Mouse (Mus musculus): ENCODE data around the gene Khdc3. TPM values are rescaled to one million over a fixed set of nuclear protein-coding genes. Genes with fewer than 3 reads are reported as not detected.
"Not testable (repeated sequence)": the region's sequence is repeated elsewhere in the genome, so short reads cannot be mapped to it uniquely, and the experiment has no call there.

The Khdc3 gene
- polyA plus RNA-seq, 1 experiment, result 2.2 TPM

DNA sequence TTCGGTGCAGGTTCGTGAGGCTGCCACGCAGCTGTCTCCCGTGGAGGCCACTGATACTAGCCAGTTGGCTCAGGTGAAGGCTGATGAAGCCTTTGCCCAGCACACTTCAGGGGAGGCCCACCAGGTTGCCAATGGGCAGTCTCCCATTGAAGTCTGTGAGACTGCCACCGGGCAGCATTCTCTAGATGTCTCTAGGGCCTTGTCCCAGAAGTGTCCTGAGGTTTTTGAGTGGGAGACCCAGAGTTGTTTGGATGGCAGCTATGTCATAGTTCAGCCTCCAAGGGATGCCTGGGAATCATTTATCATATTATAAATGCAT is 2.2 kb downstream of the Khdc3 start:
- Histone ChIP-seq H3K36me3 (ENCODE audit: control insufficient read depth, insufficient read depth, low read length) (no peaks in the 10 kb centered on the region), H3K27me3 (ENCODE audit: control insufficient read depth, insufficient read depth, low read length) (no peaks in the 10 kb centered on the region; the same call in 1 of the 2 replicates), H3K4me3 (ENCODE audit: control insufficient read depth, insufficient read depth, low read length) (no peak overlapping the region), H3K27ac (ENCODE audit: control insufficient read depth, insufficient read depth, low read length) (no peak overlapping the region), H3K4me1 (replicated peaks; ENCODE audit: control insufficient read depth, insufficient read depth, low read length) (peaks cover 4% of the 10 kb centered on the region; the same call in 1 of the 2 replicates)
- no peak for DNase-seq
- TF ChIP-seq POLR2A (IDR thresholded peaks at IDR 0.05; ENCODE audit: control insufficient read depth, extremely low read depth, insufficient read depth, low read length, poor library complexity) (no peak), CTCF (IDR thresholded peaks at IDR 0.05; ENCODE audit: borderline replicate concordance, control insufficient read depth, extremely low read depth, insufficient read depth, low read length, poor library complexity) (no peak)
- 64% methylated on average over 5 of the region's 5 CpGs for WGBS

DNA sequence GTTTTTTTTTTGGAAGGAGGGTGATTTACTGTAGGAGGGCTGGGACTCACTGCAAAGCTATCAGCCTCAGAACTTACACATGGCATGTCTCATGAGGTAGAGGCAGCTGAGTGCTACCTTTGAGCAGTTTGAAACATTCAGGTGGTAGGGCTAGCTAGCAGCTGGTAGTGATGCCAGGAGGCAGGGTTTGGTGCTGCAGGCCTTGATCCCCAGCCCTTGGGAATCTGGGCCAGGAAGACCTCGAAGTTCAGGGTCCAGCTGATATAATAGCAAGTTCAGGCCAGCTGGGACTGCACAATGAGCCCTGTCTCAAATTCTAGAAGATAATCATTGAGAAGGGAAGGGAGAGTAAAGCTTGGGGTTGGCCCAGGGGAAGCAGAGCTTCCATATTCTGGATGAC is 3.5 kb downstream of the Khdc3 start:
- Histone ChIP-seq H3K4me3 (ENCODE audit: control insufficient read depth, insufficient read depth, low read length) (no peak overlapping the region), H3K4me1 (replicated peaks; ENCODE audit: control insufficient read depth, insufficient read depth, low read length) (peaks cover 4% of the 10 kb centered on the region; the same call in 1 of the 2 replicates), H3K36me3 (ENCODE audit: control insufficient read depth, insufficient read depth, low read length) (no peaks in the 10 kb centered on the region), H3K27me3 (ENCODE audit: control insufficient read depth, insufficient read depth, low read length) (no peaks in the 10 kb centered on the region; the same call in 1 of the 2 replicates), H3K27ac (ENCODE audit: control insufficient read depth, insufficient read depth, low read length) (no peak overlapping the region)
- no peak for DNase-seq
- TF ChIP-seq POLR2A (IDR thresholded peaks at IDR 0.05; ENCODE audit: control insufficient read depth, extremely low read depth, insufficient read depth, low read length, poor library complexity) (no peak), CTCF (IDR thresholded peaks at IDR 0.05; ENCODE audit: borderline replicate concordance, control insufficient read depth, extremely low read depth, insufficient read depth, low read length, poor library complexity) (no peak)
- 75% methylated on average over 1 of the region's 1 CpGs for WGBS

DNA sequence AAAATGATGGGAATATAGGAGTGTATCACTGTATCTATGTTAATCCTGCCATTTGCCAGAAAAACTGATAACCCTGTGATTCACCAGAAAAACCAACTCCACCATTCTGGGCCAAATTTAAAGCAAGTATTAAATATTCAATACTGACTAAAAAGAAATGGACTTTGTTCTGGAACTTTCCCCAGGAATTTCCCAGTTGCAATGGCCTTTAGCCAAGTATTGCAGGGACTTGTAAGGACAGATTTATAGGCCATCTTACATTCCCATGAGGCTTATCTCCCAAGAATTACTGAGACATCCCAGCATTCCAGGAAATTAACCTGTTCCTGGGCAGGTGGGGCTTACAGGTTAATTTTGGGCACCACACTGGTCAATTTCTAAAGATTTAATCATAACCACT is 4.1 kb downstream of the Khdc3 start:
- TF ChIP-seq POLR2A (IDR thresholded peaks at IDR 0.05; ENCODE audit: control insufficient read depth, extremely low read depth, insufficient read depth, low read length, poor library complexity) (no peak), CTCF (IDR thresholded peaks at IDR 0.05; ENCODE audit: borderline replicate concordance, control insufficient read depth, extremely low read depth, insufficient read depth, low read length, poor library complexity) (no peak)
- no peaks in the 10 kb centered on the region for H3K36me3 ChIP-seq (ENCODE audit: control insufficient read depth, insufficient read depth, low read length)

DNA sequence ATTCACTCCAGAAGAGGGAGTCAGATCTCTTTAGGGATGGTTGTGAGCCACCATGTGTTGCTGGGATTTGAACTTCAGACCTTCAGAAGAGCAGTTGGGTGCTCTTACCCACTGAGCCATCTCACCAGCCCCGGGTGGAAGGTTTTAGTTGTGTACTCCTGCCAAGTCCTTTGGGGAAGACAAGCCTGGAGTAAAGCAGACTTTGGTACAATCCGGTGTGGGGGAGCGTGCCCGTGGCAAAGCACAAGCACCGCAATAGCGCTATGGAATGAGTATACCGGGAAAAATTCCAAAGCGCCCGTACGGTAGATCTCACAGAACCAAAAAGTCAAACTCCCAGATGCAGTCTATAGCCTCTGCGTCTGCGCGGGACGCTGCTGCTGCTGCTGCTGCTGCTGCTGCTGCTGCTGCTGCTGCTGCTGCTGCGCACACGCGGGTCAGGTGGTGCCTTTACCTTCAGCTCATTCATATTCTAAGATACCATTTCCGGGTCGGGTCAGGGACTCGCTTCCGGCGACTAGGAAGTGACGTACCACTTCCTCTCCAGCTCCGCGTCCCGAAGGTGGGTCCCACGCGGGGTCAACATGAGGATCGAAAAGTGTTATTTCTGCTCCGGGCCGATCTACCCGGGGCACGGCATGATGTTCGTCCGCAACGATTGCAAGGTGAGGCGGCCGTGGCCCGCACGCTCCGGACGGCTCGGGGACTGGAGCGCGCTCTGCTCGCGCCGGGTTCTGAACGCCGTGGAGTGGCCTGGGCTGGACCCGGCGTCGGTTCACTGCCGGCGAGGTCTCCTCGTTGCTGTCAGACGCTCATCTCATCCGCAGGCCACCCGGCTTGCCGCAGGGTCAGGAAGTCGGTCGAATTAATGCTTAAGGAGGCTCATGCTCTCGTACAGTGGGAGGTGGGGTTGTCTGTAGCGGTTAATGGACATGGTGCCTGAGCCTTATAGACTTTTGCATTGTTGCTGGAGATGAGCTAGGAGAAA is 11.6 kb downstream of the Khdc3 start, which contains the start of gene Rsl24d1:
TSS of gene Rsl24d1 (plus strand) at position 508 of the 988 bp plus-strand sequence.
- H3K36me3 ChIP-seq (ENCODE audit: control insufficient read depth, insufficient read depth, low read length), result peaks cover 22% of the 10 kb centered on the region
- H3K27ac ChIP-seq (ENCODE audit: control insufficient read depth, insufficient read depth, low read length), result peak within 1 kb of the TSS; percentile 48; the same call in 1 of the 2 replicates
- peak; percentile 82 for DNase-seq
- WGBS, result under 1% methylated on average over 64 of the region's 64 CpGs
- TF ChIP-seq POLR2A (IDR thresholded peaks at IDR 0.05; ENCODE audit: control insufficient read depth, extremely low read depth, insufficient read depth, low read length, poor library complexity), result peak; percentile 61
- no peak for TF ChIP-seq CTCF (IDR thresholded peaks at IDR 0.05; ENCODE audit: borderline replicate concordance, control insufficient read depth, extremely low read depth, insufficient read depth, low read length, poor library complexity)
- H3K4me1 ChIP-seq (replicated peaks; ENCODE audit: control insufficient read depth, insufficient read depth, low read length), result peaks cover 8% of the 10 kb centered on the region
- H3K27me3 ChIP-seq (ENCODE audit: control insufficient read depth, insufficient read depth, low read length), result no peaks in the 10 kb centered on the region
- H3K4me3 ChIP-seq (ENCODE audit: control insufficient read depth, insufficient read depth, low read length), result peak within 1 kb of the TSS; percentile 98

More for the DNA sequence above, 4.1 kb downstream of the Khdc3 start:
- Histone ChIP-seq H3K4me3 (ENCODE audit: control insufficient read depth, insufficient read depth, low read length) (no peak overlapping the region), H3K27me3 (ENCODE audit: control insufficient read depth, insufficient read depth, low read length) (no peaks in the 10 kb centered on the region; the same call in 1 of the 2 replicates), H3K4me1 (replicated peaks; ENCODE audit: control insufficient read depth, insufficient read depth, low read length) (peaks cover 4% of the 10 kb centered on the region; the same call in 1 of the 2 replicates), H3K27ac (ENCODE audit: control insufficient read depth, insufficient read depth, low read length) (no peak overlapping the region)
- DNase-seq, result no peak

DNA sequence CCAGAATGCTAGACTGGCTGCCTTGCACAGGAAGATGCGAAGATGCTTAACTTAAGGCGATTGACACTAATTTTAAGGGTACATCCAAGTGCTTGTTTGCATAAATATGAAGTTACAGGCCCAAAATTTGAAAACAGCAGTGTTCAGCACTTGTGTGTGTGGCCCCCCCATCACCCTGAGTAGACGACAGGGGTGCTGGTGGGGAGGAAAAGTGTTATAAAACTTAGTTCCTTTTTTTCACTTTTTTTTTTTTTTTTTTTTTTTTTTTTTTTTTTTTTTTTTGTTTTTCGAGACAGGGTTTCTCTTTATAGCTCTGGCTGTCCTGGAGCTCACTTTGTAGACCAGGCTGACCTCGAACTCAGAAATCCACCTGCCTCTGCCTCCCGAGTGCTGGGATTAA is 15.1 kb downstream of the Khdc3 start:
- not testable (repeated sequence) for H3K27ac ChIP-seq (ENCODE audit: control insufficient read depth, insufficient read depth, low read length); H3K4me3 ChIP-seq (ENCODE audit: control insufficient read depth, insufficient read depth, low read length); DNase-seq; H3K27me3 ChIP-seq (ENCODE audit: control insufficient read depth, insufficient read depth, low read length); H3K4me1 ChIP-seq (replicated peaks; ENCODE audit: control insufficient read depth, insufficient read depth, low read length)
- 61% methylated on average over 5 of the region's 6 CpGs for WGBS
- H3K36me3 ChIP-seq (ENCODE audit: control insufficient read depth, insufficient read depth, low read length), result peaks cover 41% of the 10 kb centered on the region

DNA sequence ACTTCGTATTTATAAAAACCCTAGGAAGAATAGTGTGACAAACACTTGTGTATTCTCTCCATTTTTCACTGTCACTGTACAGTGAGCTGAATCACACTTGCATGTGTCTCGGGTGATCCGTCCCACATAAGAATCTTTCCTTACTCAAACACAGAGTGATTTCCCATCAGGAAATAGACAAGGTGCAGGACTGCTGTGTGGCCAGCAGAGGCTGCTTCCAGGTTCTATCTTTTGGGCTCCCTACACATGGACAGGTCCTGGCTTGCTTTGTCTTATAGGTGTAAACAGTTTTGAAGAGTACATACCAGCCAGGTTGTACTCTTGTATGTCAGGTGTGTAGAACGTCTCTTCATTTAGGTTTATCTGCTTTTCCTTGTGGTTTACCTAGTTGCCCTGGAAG is 16.4 kb downstream of the Khdc3 start:
- Histone ChIP-seq H3K36me3 (ENCODE audit: control insufficient read depth, insufficient read depth, low read length) (peaks cover 44% of the 10 kb centered on the region), H3K27ac (ENCODE audit: control insufficient read depth, insufficient read depth, low read length) (no peak overlapping the region), H3K27me3 (ENCODE audit: control insufficient read depth, insufficient read depth, low read length) (no peaks in the 10 kb centered on the region), H3K4me3 (ENCODE audit: control insufficient read depth, insufficient read depth, low read length) (no peak overlapping the region), H3K4me1 (replicated peaks; ENCODE audit: control insufficient read depth, insufficient read depth, low read length) (peaks cover 5% of the 10 kb centered on the region)
- WGBS, result 93% methylated on average over 4 of the region's 4 CpGs
- no peak for DNase-seq
- TF ChIP-seq CTCF (IDR thresholded peaks at IDR 0.05; ENCODE audit: borderline replicate concordance, control insufficient read depth, extremely low read depth, insufficient read depth, low read length, poor library complexity) (no peak), POLR2A (IDR thresholded peaks at IDR 0.05; ENCODE audit: control insufficient read depth, extremely low read depth, insufficient read depth, low read length, poor library complexity) (no peak)
